Mouse (Mus musculus) embryonic fibroblast, embryonic 13.5 days (primary cell): ENCODE measurements around the gene Frem1.

Experiments
- CTCF ChIP-seq: IDR thresholded peaks from 2 replicates; pipeline ENCODE4 v1.5.1; 2011; ENCODE audit warnings: mild to moderate bottlenecking, control low read depth, low read length, moderate library complexity, borderline replicate concordance; ENCODE audit not compliant: insufficient read depth
- POLR2A ChIP-seq: IDR thresholded peaks from 2 replicates; pipeline ENCODE4 v1.6.1; 2011; ENCODE audit warnings: low read depth, mild to moderate bottlenecking, control low read depth, low read length, moderate library complexity

DNA sequence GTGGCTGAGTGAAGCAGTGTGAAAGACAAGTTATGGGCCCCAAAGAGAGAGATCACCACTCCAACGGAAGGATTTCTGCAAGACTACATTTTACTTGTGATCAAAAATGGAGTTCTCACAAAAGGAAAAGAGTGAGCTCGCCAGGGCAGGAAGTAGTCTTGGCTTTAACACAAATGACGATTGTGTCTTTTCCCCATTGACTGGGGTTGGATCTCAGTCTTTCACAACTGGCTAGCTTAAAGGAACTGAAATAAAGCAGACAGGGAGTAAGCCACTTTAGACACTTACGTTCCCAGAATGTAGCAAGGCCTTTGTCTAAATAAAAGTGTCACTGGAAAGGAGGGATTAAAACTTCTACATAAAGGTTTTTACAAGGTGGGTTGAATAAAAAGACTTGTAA lies 185.0 kb downstream of the Frem1 start:
- TF ChIP-seq CTCF (no peak), POLR2A (no peak)
